15 mouse cellular contexts compared by ENCODE assay signal in genomic region chr8:115374957-115375356, GRCm38 (mm10).
DNase-seq lines count a peak whose midpoint lies in the region; ATAC-seq and TF ChIP-seq lines count a peak whose summit lies in the region.
"Had no signal": no experiment of that assay in that cellular context is flagged by ENCODE, and none has a peak within 500 bp of the region (broad histone marks: within the 10 kb centered on the region; RNA-seq: fewer than 3 reads in every experiment).

No protein-coding gene starts in this region.

- no peak for ATAC-seq in heart, embryonic 13.5 days (ENCODE audit: extremely low read depth, insufficient number of reproducible peaks, low FRiP score, low TSS enrichment)
- no peak for ATAC-seq in intestine, embryonic 15.5 days
- no peak for ATAC-seq in intestine, postnatal 0 days
- ATAC-seq in neural tube, embryonic 11.5 days (ENCODE audit: insufficient read depth, low FRiP score, low TSS enrichment): no peak
- ATAC-seq: CD4-positive, CD25-positive, alpha-beta regulatory T cell, adult 4 months had no signal

- no peaks in the 10 kb centered on the region for H3K9me3 ChIP-seq in heart, embryonic 13.5 days
- H3K9me3 ChIP-seq in intestine, embryonic 15.5 days: no peaks in the 10 kb centered on the region
- no peaks in the 10 kb centered on the region for H3K9me3 ChIP-seq in intestine, postnatal 0 days (ENCODE audit: control insufficient read depth)
- no peaks in the 10 kb centered on the region for H3K9me3 ChIP-seq in neural tube, embryonic 11.5 days (ENCODE audit: control insufficient read depth, low read length)
- H3K9me3 ChIP-seq: hindbrain, embryonic 15.5 days; kidney, embryonic 15.5 days; limb, embryonic 12.5 days had no signal

- H3K27me3 ChIP-seq in heart, embryonic 13.5 days (replicated peaks): no peaks in the 10 kb centered on the region
- no peaks in the 10 kb centered on the region for H3K27me3 ChIP-seq in intestine, embryonic 15.5 days (replicated peaks)
- H3K27me3 ChIP-seq in intestine, postnatal 0 days (replicated peaks; ENCODE audit: control insufficient read depth, insufficient read depth, low read length): no peaks in the 10 kb centered on the region
- H3K27me3 ChIP-seq in neural tube, embryonic 11.5 days (ENCODE audit: control insufficient read depth, insufficient read depth, low read length): no peaks in the 10 kb centered on the region
- H3K27me3 ChIP-seq: hindbrain, embryonic 15.5 days had no signal

- peak overlapping the region; percentile 61 for H3K27ac ChIP-seq in heart, embryonic 13.5 days (replicated peaks)
- H3K27ac ChIP-seq in intestine, embryonic 15.5 days: peak overlapping the region; percentile 32; the same call in 1 of the 2 replicates
- H3K27ac ChIP-seq in intestine, postnatal 0 days (ENCODE audit: low read depth, low read length): no peak overlapping the region
- H3K27ac ChIP-seq in neural tube, embryonic 11.5 days (ENCODE audit: low read depth, low read length): no peak overlapping the region
- H3K27ac ChIP-seq: hindbrain, embryonic 15.5 days; kidney, embryonic 15.5 days; layer of hippocampus, adult 2 months; limb, embryonic 12.5 days; stomach, postnatal 0 days had no signal

- H3K4me2 ChIP-seq in heart, embryonic 13.5 days: peak overlapping the region; percentile 28
- H3K4me2 ChIP-seq in intestine, embryonic 15.5 days (replicated peaks): 0 out of 2 replicates have a peak overlapping the region, but pooled peaks have one; percentile 4
- no peak overlapping the region for H3K4me2 ChIP-seq in intestine, postnatal 0 days (replicated peaks; ENCODE audit: low read depth)
- no peak overlapping the region for H3K4me2 ChIP-seq in neural tube, embryonic 11.5 days (ENCODE audit: low read depth)
- H3K4me2 ChIP-seq: hindbrain, embryonic 15.5 days; kidney, embryonic 15.5 days; limb, embryonic 12.5 days had no signal

- peaks cover 35% of the 10 kb centered on the region for H3K4me1 ChIP-seq in heart, embryonic 13.5 days
- H3K4me1 ChIP-seq in intestine, embryonic 15.5 days (replicated peaks): peaks cover 16% of the 10 kb centered on the region
- no peaks in the 10 kb centered on the region for H3K4me1 ChIP-seq in intestine, postnatal 0 days (replicated peaks; ENCODE audit: control insufficient read depth, insufficient read depth, low read length)
- H3K4me1 ChIP-seq in neural tube, embryonic 11.5 days (ENCODE audit: control insufficient read depth, insufficient read depth, low read length): no peaks in the 10 kb centered on the region

- H3K4me3 ChIP-seq in heart, embryonic 13.5 days: no peak overlapping the region
- H3K4me3 ChIP-seq in intestine, embryonic 15.5 days (replicated peaks): no peak overlapping the region
- H3K4me3 ChIP-seq in intestine, postnatal 0 days (ENCODE audit: low read depth, low read length): no peak overlapping the region
- H3K4me3 ChIP-seq in neural tube, embryonic 11.5 days (ENCODE audit: low read depth, low read length): no peak overlapping the region
- H3K4me3 ChIP-seq: hindbrain, embryonic 15.5 days; kidney, embryonic 15.5 days; layer of hippocampus, adult 2 months; limb, embryonic 12.5 days had no signal

- H3K9ac ChIP-seq in heart, embryonic 13.5 days: 0 out of 2 replicates have a peak overlapping the region, but pooled peaks have one; percentile 11
- no peak overlapping the region for H3K9ac ChIP-seq in intestine, embryonic 15.5 days
- no peak overlapping the region for H3K9ac ChIP-seq in intestine, postnatal 0 days (ENCODE audit: low read depth, low read length)
- H3K9ac ChIP-seq in neural tube, embryonic 11.5 days (ENCODE audit: low read length): no peak overlapping the region
- H3K9ac ChIP-seq: hindbrain, embryonic 15.5 days; kidney, embryonic 15.5 days; limb, embryonic 12.5 days had no signal

- H3K36me3 ChIP-seq in heart, embryonic 13.5 days: no peaks in the 10 kb centered on the region
- H3K36me3 ChIP-seq in intestine, embryonic 15.5 days: no peaks in the 10 kb centered on the region
- H3K36me3 ChIP-seq in intestine, postnatal 0 days (ENCODE audit: control insufficient read depth, insufficient read depth): no peaks in the 10 kb centered on the region
- H3K36me3 ChIP-seq in neural tube, embryonic 11.5 days (ENCODE audit: control insufficient read depth, insufficient read depth, low read length): no peaks in the 10 kb centered on the region
- H3K36me3 ChIP-seq: hindbrain, embryonic 15.5 days; kidney, embryonic 15.5 days; limb, embryonic 12.5 days had no signal

- no peak for DNase-seq in heart, adult 11 months
- peak; percentile 28 for DNase-seq in neural tube, embryonic 11.5 days (ENCODE audit: low spot score)
- DNase-seq in neural tube, embryonic 10.5 days (ENCODE audit: extremely low spot score, low spot score): no peak
- no peak for DNase-seq in layer of hippocampus, adult 18-20 months (ENCODE audit: low spot score in 2 of 2)
- DNase-seq: gastrocnemius, postnatal 36 days; thymus, postnatal 14 days had no signal

- 47% methylated on average over 4 of the region's 4 CpGs for WGBS in heart, embryonic 13.5 days
- WGBS in intestine, embryonic 15.5 days: 15% methylated on average over 4 of the region's 4 CpGs
- 33% methylated on average over 4 of the region's 4 CpGs for WGBS in intestine, postnatal 0 days
- WGBS in neural tube, embryonic 11.5 days: 15% methylated on average over 4 of the region's 4 CpGs

- TF ChIP-seq CTCF in intestine, postnatal 0 days (IDR thresholded peaks at IDR 0.05; ENCODE audit: low read depth): no peak

Comparison
In these comparisons a context has a peak if more than half of its experiments do, and no peak if none do; other contexts are left out.
1. H3K27ac ChIP-seq: peak in heart, embryonic 13.5 days (single experiment) and intestine, embryonic 15.5 days (single experiment); none in intestine, postnatal 0 days (single experiment) and neural tube, embryonic 11.5 days (single experiment).
2. H3K4me2 ChIP-seq: peak in heart, embryonic 13.5 days (single experiment) and intestine, embryonic 15.5 days (single experiment); none in intestine, postnatal 0 days (single experiment) and neural tube, embryonic 11.5 days (single experiment).